Mouse (Mus musculus): ENCODE measurements around the gene Mphosph9. TPM values are rescaled to one million over a fixed set of nuclear protein-coding genes. Genes with fewer than 3 reads are reported as not detected.

Gene Mphosph9
- total and polyA plus RNA-seq, 3 experiments = 10.4 to 60.8 (median 10.9) TPM

GRCm38 (mm10) chr5:124354574-124355424 lies 27.0 kb upstream of the Mphosph9 start (continued):
- no peak for TF ChIP-seq TCF12 (IDR thresholded peaks at IDR 0.05; ENCODE audit: low read depth, low read length)
- no peak for TF ChIP-seq JUND (IDR thresholded peaks at IDR 0.05; ENCODE audit: low read depth, low read length)
- TF ChIP-seq TAL1 (IDR thresholded peaks at IDR 0.05; ENCODE audit: low read length) = no peak
- no peak for TF ChIP-seq POLR2AphosphoS5 (IDR thresholded peaks at IDR 0.05; ENCODE audit: borderline replicate concordance, low read depth, low read length)
- no peak for TF ChIP-seq ZMIZ1 (IDR thresholded peaks at IDR 0.05; ENCODE audit: low read depth, low read length)
- no peak for TF ChIP-seq CTCF (IDR thresholded peaks at IDR 0.05 in 2 of 3, conservative IDR thresholded peaks at IDR 0.05 in 1 of 3; ENCODE audit: control insufficient read depth in 1 of 3, insufficient read depth in 1 of 3, low read depth in 2 of 3, low read length in 3 of 3, poor library complexity in 1 of 3, severe bottlenecking in 1 of 3)
- TF ChIP-seq E2F4 (IDR thresholded peaks at IDR 0.05; ENCODE audit: borderline replicate concordance, low read depth, low read length) = no peak
- peak in 1 of 2 experiments; percentile 16; a peak in 1 of 4 replicates for TF ChIP-seq EP300 (IDR thresholded peaks at IDR 0.05; ENCODE audit: low read depth in 1 of 2, low read length in 2 of 2)
- TF ChIP-seq MYB (IDR thresholded peaks at IDR 0.05; ENCODE audit: low read depth, low read length) = no peak
- TF ChIP-seq SMC3 (IDR thresholded peaks at IDR 0.05; ENCODE audit: low read depth, low read length) = no peak
- TF ChIP-seq RCOR1 (IDR thresholded peaks at IDR 0.05; ENCODE audit: low read depth, low read length) = peak; percentile 52
- no peak for TF ChIP-seq USF2 (IDR thresholded peaks at IDR 0.05; ENCODE audit: borderline replicate concordance in 1 of 2, insufficient read depth in 1 of 2, low read depth in 1 of 2, low read length in 2 of 2)
- TF ChIP-seq MAX (IDR thresholded peaks at IDR 0.05; ENCODE audit: low read length) = no peak; the same call in 1 of the 2 replicates
- TF ChIP-seq GATA1 (IDR thresholded peaks at IDR 0.05; ENCODE audit: low read depth, low read length) = no peak
- TF ChIP-seq NELFE (IDR thresholded peaks at IDR 0.05; ENCODE audit: low read depth, low read length) = no peak
- TF ChIP-seq MEF2A (IDR thresholded peaks at IDR 0.05; ENCODE audit: extremely low read depth, insufficient replicate concordance, low read depth, low read length, poor library complexity, severe bottlenecking) = no peak
- TF ChIP-seq ETS1 (IDR thresholded peaks at IDR 0.05; ENCODE audit: low read depth, low read length) = peak; percentile 12; the same call in 1 of the 2 replicates
- TF ChIP-seq NRF1 (IDR thresholded peaks at IDR 0.05; ENCODE audit: insufficient read depth, low read depth, low read length, poor library complexity, severe bottlenecking) = no peak
- TF ChIP-seq POLR2A (IDR thresholded peaks at IDR 0.05; ENCODE audit: control insufficient read depth in 1 of 2, insufficient read depth in 1 of 2, low read depth in 1 of 2, low read length in 2 of 2, poor library complexity in 1 of 2) = peak in 1 of 2 experiments; percentile 34; a peak in 1 of 4 replicates
- TF ChIP-seq SIN3A (IDR thresholded peaks at IDR 0.05; ENCODE audit: low read length) = peak; percentile 72
- TF ChIP-seq USF1 (IDR thresholded peaks at IDR 0.05; ENCODE audit: low read depth, low read length) = no peak

Measured in MEL (cell line).